Mouse (Mus musculus): Measurements from ENCODE around the gene Rsph6a.

Gene Rsph6a

GRCm38 (mm10) chr7:19107436-19107835 lies 52.9 kb downstream of the Rsph6a start:
- DNase-seq = no peak

GRCm38 (mm10) chr7:19109565-19109964 lies 55.1 kb downstream of the Rsph6a start:
- no peak for DNase-seq

- DNase-seq = peak; percentile 73 to 82
These were observed 63.7 kb downstream of the Rsph6a start, which contains the start of gene Gm4969 for GRCm38 (mm10) chr7:19118028-19118771. Gene Gm4969 (minus strand): TSS chr7:19118368.

- no peak for DNase-seq
These were observed 64.6 kb downstream of the Rsph6a start for GRCm38 (mm10) chr7:19119083-19119482.

- peak; percentile 89 to 93 for DNase-seq
These were observed 65.3 kb downstream of the Rsph6a start, which contains the start of gene Fbxo46 for GRCm38 (mm10) chr7:19119631-19120429. Gene Fbxo46 (plus strand): TSS chr7:19119859.

GRCm38 (mm10) chr7:19121686-19122085 lies 67.2 kb downstream of the Rsph6a start:
- peak in 1 of 2 experiments; percentile 33 for DNase-seq

Data from kidney, postnatal 4 days (tissue).